Mouse (Mus musculus) cerebellum, postnatal 4 days (tissue): ENCODE measurements at regions not wholly inside any gene's neighbourhood (a gene's known extent, or its start where the extent isn't known, plus 50 kb on each side); places are given as distances from the start of the nearest gene placed in this dataset.
A peak's percentile ranks its signal among the peaks of the same experiment; 100 is the strongest.

Experiments used
- DNase-seq, 2 experiments: peaks; one replicate each; pipeline ENCODE4 v3.0.0; 2022; ENCODE audit warnings: low spot score in 2 of 2, mixed read lengths in 1 of 2

DNA sequence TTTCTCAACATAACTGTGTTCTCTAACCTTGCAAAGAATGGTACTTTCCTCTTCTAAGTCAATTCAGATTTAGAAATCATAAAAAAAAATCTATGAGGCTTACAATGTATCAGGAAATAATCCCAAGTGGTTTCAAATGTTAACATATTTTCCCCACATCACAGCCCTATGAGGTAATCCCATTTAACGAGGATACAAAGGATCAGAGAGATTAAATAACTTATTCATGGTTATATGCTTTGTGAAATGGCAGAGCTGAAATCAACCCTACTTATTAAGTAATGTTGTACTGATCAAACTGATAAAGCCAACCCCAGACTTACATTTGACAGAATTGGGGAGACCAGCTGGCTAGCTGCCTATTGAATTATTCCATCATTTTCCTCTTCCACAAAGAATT is 614.4 kb downstream of the Ntrk3 start:
- DNase-seq: no peak

DNA sequence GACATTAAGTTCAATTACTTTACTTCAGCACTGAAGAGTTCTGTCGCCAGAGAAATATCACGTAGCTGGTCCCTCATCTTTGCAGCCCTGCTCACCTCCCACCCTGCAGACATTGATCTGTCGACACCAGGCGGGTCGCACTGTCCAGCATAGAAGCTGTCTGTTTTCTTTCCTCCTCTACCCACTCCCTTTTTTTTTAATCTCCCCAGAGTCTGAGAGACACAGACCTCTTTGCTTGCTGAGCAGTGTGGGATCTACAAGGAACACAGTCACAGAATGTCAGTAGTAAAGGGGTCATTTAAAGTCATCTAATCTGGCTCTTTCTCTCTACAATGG is 616.7 kb downstream of the Ntrk3 start:
- DNase-seq: no peak

DNA sequence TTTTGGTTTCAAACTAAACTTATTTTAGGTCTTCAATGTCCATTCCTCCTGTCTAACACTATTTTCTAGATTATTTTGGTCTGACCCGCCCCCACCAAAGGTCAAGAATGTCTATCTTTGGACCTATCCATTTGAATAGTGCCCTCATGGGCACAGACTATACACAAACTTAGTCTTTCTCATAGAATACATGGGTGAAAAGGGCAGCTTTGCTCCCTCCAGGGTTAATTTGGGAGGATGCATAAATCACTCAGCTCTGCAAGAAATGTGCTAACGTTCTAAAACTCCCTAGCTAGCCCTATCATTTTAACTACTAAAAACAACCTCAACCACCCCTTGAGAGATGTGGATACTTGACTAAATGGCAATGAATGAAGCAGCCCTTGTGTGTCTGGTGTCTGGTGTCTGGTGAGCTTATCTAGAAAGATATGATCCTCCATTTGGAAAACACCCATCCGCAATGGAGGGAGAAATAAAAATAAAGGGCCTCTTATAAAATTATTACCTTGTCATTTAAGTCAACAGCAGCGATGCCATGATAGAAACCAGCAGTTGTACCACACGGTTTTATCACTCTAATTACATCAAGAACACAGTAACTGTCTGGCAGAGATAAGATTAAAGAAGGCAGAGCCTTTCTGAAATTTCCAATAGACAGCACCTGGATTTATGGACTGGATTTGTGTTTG is 617.2 kb downstream of the Ntrk3 start:
- no peak for DNase-seq

DNA sequence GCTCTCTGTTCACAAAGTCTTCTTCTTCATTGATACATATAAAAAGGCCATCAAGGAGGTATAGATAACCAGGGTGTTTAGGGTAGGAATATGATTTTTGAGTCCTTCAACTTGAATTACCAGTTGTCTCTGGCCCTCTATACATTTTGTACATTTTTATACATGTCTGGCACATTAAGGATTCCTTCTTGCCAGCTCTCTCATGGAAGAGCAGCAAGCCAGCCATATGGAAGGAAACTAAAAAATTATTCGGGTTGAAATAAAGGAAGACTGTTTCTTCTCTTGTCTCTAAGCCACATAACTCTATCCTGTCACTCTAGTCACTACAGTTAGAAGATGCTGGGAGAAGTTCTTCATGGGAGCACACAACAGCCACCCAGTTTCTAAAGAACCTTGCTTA is 618.0 kb downstream of the Ntrk3 start:
- no peak for DNase-seq

DNA sequence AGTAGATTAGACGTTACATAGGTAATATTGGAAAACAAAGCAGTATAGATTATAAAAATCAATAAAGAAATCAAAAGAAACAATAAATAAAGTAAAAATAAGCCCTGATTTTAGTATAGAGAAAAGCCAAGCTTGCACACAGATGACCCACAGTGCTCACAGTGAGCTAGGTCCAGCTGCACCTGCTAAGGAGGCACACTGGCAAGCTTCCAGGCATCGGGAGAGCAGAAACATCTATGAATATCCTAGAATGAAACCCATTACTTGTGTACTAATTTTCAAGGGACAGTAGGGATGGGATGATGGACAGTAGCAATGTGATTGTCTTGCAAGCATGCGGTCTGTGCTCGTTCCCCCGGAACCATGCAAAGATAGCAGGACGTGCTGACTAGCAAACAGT is 626.5 kb downstream of the Ntrk3 start:
- DNase-seq: no peak

DNA sequence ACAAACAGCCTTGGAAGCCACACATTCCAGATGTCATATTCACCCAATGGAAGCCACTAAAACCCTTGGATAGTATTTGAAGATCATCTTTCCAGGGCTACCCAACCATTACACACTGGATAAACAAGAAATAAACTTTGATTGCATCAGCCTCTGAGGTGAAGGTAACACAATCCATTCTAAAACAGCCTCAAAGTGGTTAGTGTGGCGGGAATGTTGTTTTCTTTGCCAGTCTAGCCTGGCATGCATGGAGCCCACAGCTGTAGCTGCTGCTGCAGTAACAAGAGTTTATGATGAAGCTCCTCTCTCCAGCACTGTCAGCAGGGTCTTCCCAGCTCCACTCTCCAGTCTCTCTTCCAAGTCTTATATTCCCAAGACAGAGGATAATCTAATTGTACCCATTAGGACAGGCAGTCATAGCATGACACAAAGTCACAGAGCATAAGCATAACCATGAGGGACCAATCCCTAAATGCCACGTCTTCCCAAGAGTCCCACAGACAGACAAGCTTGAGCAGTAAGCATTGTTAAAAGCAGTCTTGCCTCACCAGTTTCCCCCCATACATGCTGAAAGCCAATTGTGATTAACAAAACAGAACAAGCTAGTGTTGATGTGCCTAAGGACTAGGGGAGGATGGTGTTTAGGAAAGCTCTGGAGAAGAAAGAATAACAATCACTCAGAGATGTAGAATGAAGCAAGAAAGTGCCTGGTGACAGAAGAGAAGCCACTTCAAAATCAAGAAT is 634.1 kb downstream of the Ntrk3 start:
- no peak for DNase-seq

DNA sequence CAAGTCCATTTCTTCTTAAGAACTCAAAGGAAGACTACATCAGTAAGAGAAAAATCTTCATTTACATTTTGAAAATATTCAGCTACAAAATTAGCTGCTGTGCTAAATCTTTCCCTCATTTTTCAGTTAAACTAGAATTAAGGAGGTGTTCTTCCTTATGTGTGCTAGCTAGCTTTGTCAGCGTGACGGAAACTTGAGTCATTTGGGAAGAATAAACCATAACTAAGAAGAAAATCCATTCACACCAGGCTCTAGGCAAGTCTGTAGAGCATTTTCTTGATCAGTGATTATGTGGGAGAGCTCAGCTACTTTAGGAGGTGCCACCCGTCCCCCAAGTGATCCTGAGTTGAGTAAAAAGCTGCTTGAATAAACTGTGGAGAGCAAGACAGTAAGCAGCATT is 635.4 kb downstream of the Ntrk3 start:
- DNase-seq: no peak

DNA sequence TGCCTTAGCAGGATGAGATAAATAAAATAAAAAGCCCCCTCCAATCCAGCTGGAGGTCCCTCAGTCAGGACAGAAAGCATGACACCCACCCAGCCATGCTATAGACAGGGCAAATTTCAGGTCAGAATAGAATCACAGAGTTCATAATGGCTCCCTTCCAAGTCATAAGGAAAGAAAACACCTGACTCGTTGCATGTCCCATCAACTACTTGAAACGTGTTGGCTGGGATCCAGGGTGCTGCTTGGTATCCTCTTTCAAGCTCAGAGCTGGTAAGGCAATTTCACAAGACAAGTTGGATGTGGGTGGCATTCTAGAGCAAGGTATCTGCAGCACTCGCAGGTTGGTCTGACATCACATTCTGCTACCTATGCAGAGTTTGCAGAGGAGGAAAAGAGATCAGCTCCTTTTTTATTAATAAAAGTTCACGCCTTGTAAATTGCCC is 651.2 kb downstream of the Ntrk3 start:
- DNase-seq: peak in 1 of 2 experiments; percentile 12

DNA sequence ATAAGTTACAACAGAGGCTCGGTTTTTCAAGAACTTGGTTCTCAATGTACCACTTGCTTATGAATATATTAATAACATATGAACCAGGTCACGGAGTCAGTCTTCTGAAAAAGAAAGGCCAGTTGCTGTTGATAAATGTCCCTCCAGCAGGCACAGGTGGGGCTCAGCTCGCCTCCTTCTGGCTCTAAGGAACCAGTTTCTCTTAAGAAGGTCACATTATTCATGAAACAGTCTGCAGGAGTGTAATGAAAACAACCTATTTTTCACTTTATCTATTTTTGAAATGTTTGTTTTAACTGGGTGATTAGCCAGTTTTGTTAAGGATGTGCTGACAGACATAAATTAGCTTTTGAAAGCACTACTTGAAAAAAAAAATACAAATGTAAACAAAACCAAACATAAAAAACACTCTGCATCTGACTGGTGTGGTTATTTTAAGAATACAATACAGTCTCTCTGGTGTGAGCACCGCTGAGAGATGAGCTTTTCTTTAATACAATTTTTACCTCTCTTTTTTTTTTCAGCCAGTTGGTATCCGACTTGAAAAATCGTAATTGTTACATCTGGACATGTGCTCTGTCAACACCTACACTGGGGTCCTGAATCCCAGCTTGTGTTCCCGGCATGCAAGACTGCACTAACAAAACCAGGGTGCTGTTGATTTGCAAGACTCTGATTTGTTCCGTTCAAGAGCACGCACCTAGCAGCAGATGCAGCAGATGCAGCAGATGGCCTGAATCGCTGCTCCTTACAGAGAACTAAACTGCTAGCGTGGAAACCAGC is 651.8 kb downstream of the Ntrk3 start:
- no peak for DNase-seq

DNA sequence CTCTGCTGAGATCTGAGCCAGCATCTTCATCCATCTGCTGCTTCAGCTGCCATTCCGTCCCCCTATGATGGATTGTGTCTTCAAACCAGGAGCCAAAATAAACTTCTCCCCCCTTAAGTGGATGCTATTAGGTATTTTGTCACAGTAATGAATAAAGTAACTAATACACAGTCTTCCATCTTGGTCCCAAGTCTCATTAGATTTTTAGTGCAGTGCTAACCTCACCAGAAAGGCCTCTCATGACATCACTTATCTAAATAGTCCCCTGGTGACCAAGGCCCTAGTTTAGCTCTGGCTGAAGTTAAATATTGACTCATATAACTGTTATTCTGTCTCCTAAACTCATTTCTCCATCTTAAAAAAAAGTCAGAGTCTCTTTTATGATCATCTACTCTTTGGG is 658.1 kb downstream of the Ntrk3 start:
- DNase-seq: no peak

DNA sequence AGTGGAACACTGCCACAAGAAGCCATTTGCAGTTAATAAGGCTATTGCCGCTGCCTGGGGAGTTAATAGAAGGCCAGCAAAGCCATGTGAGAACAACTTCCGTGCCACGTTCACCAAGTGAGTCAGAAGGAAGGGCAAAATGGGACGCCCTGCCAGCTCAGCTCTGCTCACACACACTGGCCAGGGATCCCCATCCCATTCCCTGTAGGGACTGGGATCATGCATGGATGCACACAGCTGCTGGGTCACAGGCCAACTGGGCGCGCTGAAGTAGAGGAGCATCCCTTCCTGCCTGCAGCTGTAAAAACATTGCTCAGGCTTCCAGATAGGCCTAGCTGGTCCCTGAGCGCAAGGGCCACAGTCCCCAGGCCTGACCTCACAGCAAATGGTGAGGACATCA is 666.7 kb downstream of the Ntrk3 start:
- DNase-seq: no peak

DNA sequence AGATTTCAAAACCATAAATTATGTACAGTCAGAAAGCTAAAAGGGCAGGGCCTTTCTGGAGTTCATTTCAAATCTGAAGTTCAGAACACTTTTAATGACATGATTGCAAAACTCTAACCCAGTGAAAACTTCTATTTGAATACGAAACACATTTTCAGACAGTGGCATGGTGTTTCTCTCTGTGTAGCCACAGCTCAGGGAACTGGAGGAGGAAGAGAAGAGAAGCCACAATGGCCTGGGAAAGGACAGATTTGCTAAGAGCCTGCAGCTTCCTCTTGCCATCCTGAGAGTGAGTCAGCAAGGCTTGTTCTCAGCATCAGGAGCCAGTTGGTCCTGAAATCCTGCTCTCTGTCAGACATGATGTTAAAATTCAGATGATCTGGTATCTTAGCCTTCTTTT is 676.2 kb downstream of the Ntrk3 start:
- no peak for DNase-seq

DNA sequence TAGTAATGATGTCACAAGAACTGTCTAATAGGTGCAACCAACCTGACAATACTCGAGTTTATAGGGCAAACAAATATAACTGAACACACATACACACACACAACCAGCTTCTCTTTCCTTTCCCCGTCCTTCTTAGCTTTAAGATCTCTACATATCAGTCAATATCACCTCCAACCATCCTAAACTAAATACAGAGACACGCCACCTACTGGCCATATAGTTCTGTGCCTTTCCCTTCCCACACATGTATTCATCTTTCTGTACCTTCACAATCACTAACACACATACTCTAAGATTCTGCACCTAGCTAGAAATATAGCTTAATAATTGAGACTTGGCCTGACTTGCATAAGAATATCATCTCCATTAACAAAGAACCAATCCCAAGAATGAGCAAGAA is 688.2 kb downstream of the Ntrk3 start:
- DNase-seq: no peak

DNA sequence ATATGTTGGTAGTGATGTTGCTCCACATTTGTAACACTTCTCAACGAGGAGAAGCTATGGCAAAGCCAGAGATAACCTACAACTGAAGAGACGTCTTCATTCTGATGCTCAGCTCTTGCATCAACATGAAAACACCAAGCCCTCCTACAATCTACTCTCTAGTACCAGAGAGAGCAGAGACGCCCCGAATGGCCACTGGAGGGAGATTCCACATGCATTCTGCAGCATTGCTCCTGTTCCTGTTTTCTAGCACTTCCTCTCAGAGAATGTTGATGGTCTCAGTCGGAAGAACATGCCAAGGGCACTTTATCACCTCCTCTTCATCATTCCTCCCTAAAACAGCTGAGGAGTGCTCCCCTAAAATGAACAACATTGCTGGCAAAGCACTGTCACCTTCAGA is 692.4 kb downstream of the Ntrk3 start:
- DNase-seq: no peak

DNA sequence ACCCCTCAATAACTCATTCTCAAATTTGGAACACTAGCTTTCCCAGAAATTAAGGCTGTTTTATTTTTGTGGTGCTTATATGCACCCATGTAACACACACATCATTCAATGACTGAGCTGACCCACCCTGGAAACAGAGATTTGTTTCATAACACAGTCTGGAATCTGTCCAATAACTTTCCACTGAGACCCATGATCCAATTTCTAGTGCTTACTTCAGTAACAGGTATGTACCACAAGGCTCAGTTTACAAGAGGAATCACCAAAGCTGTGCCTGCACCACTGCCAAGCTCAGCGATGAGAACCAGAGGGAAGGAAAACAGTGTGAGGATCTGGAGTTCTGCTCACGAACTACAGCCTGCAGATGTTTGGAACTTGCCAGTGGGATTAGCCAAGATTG is 706.8 kb downstream of the Ntrk3 start:
- DNase-seq: no peak

DNA sequence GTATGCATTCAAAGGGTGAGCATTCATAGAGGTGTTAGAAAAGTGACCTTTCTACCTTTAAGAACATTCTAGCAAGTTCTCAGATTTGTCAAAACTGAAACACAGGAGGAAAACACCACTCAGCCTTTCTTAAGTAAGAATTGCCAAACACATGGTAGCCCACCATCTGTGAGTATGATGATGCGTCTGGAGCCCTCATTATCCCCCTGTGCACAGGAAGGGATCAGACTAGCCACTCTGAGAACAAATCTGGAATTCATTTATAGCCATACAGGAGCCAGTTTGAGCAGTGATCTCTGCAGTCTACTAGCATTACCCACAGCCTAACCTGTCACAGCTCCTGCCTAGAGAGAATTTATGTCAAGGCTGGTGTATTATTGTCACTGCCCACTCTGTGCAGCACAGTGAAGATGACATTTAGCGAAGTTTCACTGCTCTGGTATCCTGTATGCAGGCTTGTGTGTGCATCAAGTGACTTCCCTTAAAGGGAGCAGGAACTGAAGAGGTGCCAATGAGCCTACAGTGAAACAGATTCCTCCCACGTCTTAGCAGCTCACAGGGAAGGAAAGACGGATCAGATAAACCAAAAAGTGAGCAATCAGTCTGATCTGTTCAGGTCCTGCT is 710.7 kb downstream of the Ntrk3 start:
- no peak for DNase-seq

DNA sequence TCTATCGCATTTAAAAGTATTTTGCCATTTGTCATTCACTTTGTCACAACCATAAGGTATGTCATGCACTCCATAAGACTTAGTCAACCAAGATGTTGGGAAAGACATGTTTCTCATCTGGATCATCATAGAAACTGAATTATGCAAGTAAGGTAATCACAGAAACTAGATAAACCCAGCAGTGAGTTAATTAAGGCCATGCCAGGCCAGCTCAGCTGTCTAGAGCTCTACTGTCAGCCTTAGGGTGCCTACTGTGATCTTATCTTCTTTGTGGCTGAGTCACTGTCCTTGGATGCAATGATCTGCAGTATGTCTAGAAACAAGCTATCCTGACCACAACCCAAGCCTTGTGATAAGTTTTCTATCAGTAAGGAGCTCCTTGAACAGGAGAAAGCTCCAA is 714.2 kb downstream of the Ntrk3 start:
- DNase-seq: no peak

DNA sequence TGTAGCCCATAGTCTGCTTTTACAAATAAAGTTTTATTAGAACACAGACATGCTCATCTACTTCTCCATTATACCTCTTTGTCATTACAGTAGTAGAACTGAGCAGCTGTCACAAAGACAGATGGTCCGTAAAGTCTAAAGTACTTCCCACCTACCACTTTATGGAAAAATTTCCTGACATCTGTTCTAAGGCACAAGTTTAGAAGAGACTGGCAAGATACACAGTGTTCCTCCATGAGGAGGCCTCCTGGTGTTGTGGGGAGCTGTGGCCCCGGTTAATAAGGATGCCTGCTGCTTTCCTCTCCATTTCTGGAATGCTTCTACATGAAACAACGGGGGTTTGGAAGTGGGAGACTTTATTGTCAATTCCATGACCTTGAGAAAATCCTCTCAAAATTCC is 714.7 kb downstream of the Ntrk3 start:
- DNase-seq: no peak

DNA sequence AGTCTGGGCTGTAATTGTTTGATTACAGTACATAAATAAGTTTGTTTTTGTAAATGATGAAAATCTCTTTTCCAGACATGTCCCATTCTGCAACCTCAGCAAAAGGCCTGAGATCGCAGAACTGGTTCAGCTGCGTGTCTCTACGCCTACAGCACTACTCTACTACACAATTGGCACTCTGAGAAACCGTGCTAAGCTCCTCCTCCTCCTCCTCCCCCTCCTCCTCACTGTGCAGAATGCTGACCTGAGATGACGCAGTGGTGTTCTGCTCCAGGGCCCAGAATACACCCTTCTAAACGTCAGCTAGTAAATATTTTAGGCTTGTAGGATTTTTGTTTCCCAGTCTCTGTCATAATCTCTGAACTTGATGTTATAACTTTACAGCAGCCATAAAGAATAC is 724.2 kb downstream of the Ntrk3 start:
- DNase-seq: no peak

DNA sequence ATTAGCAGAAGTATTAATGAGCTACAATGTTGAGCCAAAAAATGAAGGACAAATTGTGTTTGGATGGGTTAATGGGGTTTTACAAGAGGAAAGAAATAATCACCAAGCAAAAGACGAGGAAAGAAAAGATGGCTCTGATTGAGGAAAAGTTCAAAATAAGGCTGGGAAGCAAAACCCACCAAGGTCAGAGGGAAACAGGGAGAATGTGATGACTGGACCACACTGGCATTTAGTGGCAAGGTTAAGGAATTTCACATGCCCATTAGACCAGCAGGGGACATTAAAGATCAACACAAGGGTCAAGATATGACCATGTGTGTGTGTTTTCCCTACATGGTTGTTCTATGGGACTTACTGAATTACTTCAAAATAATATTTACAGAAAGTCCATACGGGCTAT is 734.7 kb downstream of the Ntrk3 start:
- no peak for DNase-seq

DNA sequence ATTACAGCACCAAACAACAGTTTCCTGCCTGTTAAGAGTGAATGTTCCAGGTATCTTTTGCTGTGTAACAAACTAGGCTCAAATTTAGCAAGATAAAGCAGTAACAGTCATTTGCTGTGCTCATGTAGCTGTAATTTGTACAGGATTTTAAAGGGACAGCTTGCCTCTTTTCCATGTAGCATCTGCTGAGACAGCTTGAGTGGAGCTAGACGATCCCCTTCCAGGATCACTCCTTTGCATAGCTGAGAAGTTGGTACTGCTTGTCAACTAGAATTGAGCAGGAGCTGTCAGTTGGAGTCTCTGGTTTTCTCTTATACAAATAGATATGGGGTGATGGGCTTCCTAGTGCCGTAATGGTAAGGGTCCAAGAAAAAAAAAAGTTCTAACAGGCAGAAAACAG is 744.0 kb downstream of the Ntrk3 start:
- no peak for DNase-seq

DNA sequence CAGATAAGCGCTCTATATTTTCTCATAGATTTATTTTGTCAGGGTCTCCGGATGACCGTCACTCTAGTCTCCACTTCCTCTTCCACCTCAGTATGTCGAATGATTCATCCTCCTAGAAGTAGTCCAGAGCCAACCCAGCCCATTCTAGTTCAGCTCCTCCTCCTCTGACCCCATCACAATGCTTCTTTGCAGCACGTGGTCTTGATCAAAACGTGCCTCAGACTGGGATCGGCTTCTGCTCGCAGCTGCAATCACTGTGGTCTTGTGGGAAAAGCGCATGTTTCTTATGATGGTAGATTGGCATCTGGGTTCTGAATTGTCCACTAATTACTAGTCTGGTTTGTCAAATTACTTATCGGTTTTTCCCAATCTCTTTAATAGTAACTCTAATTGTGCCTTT is 747.7 kb downstream of the Ntrk3 start:
- no peak for DNase-seq

DNA sequence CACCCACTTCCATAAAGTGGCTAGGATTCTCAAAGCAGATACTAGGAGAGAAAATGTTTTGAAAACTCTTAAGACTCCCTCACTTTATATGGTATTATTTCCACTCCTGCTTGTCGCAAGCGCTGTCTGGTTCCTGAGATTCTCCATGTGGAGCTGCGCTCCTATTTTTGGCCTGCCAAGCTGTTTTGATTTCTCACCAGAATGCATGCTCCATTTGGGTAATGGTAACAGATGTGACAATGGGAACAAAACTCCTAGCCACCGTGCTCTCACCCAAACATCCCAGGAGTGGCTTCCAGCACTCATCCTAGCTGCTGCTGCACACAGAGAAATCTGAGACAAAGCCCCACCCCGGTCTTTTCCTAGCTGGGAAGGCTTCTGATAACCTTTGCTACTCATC is 749.6 kb downstream of the Ntrk3 start:
- no peak for DNase-seq
